Mouse (Mus musculus) neutrophil, adult 59 days (primary cell): ENCODE data around the gene H2afy2. TPM values are rescaled to one million over a fixed set of nuclear protein-coding genes. Genes with fewer than 3 reads are reported as not detected.

Source experiments
- total RNA-seq, 2 experiments: library from RNA; stranded (reverse); gene quantifications; 1 replicate in 1 of 2; 2 replicates in 1 of 2; pipeline ENCODE4 v1.2.4; 2023

Gene H2afy2
- total RNA-seq = 1 to 10 TPM; 1.9 to 2.4 TPM

GRCm38 (mm10) chr10:61783621-61784251 is at the start of gene H2afy2:
TSS of gene H2afy2 (minus strand) at chr10:61784147.

DNA sequence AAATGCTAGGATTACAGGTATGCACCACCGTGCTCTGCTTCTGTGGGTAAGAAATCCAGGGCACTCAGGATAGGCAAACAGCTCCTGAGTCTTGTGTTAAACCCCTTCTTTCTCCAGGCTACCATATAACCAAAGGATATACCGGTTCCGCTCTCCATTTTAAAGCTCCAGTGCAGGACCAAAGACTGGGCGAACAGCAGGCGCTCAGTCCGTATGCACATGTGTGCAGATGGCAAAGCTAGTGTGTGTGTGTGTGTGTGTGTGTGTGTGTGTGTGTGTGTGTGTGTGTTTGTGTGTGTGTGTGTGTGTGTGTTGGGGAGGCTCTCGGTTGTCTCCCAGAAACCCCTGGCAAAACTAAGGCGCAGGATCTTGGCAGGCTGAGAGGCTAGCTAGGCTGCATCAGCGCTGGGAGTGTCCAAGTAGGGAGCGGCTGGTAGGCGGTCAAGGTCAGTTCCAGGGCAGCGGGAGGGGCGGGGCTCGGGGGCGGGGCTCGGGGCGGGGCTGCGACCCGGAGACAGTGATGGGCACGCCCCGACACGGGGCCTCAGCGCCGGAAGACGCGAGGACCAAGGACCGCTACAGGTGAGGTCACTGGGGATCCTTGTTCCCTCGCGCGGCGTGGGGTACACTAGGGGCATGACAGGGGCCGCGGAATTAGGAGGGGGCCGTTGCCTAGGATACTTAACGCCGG is 69.0 kb downstream of the H2afy2 start, which contains the start of gene Aifm2:
Aifm2 (plus strand) TSS at position 493 of the 691 bp plus-strand sequence.

GRCm38 (mm10) chr10:61694870-61695670 is 88.9 kb downstream of the H2afy2 start, which contains the start of gene Tysnd1:
TSS of gene Tysnd1 (plus strand) at chr10:61695514.

Other genes with a start within 250 kb of the H2afy2 start
- not detected for gene Npffr1, start 188.7 kb downstream of the H2afy2 start, total RNA-seq
- gene Ppa1, start 135.6 kb downstream of the H2afy2 start, total RNA-seq = 10 to 100 TPM in 1 of 2 experiments, 1 to 10 TPM in 1; 9.6 to 10.3 TPM
- gene Sar1a, start 103.8 kb downstream of the H2afy2 start, total RNA-seq = 100 to 1,000 TPM; 142 to 162 TPM
- gene Tysnd1, start 88.6 kb downstream of the H2afy2 start, total RNA-seq = 10 to 100 TPM; 12.9 to 13.3 TPM
- 10 to 100 TPM; 11.8 to 17.2 TPM for gene Aifm2, start 68.9 kb downstream of the H2afy2 start, total RNA-seq
- under 1 TPM in 1 of 2 experiments, not detected in 1; 0.27 TPM for gene Col13a1, start 195.0 kb upstream of the H2afy2 start, total RNA-seq